Mouse (Mus musculus) 416B (cell line): ENCODE results near the gene Polr3b.

Experiments
- DNase-seq: peaks from one replicate; pipeline ENCODE4 v3.0.0; 2011; ENCODE audit warnings: low read depth

Gene Polr3b

DNA sequence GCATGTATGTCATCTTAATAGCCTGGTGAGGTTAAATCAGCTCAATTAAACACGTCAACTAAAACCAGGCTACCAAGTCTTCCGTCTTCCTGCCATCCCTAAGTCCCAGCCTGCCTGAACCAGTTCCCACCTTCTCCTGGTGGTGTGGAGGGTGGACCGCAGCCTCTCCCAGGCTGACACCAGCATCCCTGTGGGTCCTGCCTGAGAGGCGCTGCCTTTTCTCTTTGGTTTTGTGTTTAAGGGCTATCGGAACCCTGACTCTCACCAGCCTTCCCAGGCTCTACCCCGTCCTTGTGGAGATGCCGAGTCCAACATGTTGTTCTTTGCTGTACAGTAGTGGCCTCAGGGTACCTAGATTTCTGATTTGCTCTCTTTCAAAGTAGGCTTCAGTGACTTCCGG is 89.4 kb downstream of the Polr3b start:
- DNase-seq = no peak

DNA sequence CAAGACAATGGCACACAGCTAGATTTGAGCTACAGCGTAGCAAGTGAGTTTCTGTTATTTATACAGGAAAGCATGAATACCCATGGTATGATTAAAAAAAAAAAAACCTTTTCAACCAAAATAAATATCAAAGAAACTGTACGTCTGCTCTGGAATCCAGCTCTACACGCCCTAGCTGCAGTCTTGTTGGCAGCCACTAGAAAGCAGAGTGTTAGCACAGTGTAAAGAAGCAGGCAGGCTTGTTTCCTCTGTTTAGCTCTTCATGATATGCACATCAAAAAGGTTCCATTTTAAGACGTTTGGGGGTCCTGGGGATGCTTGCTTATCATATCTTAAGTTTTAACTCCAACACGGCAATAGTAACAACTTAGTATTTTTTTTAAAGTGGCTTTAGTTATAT is 89.8 kb downstream of the Polr3b start:
- no peak for DNase-seq

DNA sequence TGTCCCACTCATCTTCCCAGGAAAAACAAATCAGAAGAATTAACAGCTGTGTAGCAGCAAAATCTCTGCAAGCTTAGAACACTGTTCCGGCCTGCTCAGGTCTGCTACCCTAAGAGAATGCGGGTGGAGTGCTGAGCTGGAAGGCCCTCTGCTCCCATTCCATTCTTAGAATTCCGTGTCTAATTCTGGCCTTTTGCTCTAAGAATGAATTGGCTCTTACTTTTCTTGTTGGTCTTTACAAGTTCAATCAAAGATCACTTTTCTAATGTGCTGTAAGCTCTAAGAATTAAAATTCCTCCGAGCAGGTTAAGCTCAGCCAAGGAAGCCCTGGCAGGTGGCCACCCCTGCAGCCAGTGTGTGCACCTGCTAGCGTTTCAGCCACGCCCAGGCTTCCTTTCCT is 90.4 kb downstream of the Polr3b start:
- DNase-seq = no peak

DNA sequence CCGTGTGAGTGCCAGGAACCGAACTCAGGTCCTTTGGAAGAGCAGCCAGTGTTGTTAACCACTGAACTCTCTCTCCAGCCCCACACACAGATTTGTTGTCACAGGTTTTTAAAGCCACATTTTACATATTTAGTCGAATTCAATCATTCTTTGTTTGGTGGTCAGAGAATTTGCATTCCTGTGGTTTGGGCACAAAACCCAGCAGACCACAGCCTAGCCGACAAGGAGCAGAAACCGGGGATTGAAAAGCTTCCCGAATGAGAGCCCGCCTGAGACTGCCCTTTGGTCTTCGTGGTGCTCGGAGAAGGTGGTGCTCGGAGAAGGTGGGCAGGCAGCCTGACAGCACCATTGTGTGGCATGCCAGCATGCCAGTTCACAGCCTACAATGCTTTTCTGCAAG is 91.0 kb downstream of the Polr3b start:
- DNase-seq = no peak

DNA sequence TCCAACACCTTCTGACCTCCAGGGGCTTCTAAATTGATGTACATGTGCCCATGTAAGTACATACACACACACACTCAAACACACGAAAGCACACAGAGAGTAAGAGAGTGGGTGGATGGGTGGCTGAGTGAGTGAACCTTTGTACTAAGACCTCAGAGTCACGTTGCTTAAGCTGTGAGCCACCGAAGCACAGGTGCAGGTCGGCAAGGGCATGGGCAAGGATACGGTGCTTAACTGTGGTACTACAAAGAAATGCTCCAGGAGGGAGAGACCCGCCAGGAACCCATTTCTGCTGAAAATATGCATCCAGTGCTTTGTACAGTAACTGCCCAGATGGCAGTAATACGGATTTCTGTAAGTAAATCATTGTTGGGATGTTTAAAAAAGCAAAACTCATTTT is 93.5 kb downstream of the Polr3b start:
- no peak for DNase-seq

DNA sequence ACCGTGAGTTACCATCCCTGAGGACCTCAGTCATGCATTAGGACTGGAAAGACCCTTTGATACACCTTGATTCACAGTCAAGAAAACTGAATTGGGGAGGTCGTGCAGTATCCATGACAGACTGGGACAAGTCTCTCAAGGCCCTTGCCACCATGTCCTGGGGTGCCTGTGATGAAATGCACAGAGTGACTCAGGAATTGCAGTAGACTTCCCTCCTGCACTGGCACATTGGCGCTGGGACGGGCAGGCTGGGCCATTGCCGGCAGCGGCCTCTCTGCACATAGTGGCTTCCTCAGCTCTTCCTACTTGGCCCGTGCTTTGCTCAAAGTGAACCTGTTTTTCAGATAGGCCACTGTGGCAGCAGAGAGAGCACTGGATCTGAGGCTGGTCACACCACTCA is 94.5 kb downstream of the Polr3b start:
- DNase-seq = peak; percentile 5

DNA sequence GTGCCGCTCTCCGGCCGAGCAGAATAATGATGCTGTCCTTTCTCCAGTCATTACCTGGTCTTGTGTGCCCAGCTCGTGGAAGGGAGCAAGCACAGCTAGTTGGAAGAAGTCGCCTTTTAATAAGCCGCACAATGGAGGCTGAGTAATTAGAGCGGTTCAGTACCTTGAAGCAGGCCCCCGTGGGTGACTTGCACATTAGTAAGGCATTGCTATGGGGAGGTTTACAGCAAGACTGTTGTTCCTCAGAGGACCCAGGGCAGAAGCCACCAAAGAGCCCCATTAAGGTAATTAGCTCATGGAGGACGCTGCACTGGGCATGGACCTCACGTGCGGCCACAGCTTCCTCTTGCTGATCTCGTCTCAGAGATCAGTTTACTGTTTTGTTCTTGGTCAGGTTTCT is 100.6 kb downstream of the Polr3b start:
- DNase-seq = no peak

DNA sequence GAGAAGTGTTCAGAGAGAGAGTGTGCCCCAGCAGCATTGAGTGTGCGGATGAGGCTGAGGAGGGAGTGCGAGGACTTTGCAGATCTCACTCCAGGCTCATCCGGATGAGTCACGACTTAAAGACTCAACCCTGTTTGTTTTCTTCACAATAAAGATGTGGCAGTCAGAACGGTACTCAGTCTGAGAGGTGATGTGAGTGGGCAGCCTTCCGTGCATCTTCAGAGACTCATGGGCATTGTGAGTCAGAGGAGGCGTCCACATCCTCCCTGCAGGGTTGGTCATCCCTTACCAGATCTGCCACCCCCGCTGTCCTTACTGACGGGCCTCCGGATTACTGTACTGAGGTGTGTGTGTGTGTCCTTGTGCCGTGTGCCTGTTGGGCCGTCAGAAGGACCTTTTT is 104.9 kb downstream of the Polr3b start:
- peak; percentile 13 for DNase-seq

DNA sequence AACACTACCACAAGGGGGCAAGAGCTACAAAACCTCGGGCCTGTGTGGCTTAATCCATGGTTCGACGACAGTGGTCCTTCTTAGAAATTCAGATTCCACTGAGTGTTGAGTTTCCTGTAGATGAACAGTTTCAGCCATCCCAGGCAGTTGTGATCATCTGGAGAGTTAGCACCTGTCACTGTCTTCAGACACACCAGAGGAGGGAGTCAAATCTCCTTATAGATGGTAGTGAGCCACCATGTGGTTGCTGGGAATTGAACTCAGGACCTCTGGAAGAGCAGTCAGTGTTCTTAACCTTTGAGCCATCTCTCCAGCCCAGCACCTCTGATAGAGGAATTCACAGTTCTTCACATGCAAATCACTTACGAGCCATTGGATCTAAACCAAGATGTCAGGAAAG is 105.7 kb downstream of the Polr3b start:
- DNase-seq = peak; percentile 8

DNA sequence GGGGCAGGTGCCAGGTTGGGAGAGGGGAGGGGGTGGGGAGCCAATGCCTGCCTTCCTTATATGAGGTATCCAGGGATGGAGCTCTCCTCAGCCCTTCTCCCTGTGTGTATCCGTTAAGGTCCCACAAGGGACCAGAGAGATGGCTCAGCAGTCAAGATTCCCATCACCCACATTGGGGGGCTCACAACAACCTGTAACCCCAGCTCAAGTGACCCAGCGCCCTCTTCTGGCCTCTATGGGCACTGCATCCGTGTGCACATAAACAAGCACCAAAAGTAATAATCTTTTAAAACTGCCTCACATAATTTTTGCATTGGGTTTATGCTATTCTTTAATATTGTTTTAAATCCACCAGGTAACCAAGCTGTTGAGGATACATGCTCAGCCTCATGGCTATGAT is 108.0 kb downstream of the Polr3b start:
- DNase-seq = no peak

DNA sequence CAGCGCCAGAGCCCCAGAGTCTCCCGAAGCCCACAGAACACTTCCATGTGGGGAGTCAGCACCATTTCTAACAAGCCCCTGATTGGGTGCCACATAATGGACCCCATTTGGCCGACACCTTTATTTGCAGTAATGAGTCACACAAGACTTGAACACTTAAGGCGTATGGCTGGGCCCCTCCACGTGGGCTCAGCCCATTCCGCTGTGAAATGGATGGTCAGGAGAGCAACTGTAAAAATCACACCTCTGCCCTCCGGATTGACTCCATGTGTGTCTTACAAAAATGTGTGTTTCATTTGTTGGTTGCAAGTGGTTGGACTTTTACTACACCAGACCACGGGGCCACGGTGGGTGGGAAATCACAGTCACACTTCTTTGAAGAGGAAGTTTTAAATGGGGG is 108.9 kb downstream of the Polr3b start:
- no peak for DNase-seq

DNA sequence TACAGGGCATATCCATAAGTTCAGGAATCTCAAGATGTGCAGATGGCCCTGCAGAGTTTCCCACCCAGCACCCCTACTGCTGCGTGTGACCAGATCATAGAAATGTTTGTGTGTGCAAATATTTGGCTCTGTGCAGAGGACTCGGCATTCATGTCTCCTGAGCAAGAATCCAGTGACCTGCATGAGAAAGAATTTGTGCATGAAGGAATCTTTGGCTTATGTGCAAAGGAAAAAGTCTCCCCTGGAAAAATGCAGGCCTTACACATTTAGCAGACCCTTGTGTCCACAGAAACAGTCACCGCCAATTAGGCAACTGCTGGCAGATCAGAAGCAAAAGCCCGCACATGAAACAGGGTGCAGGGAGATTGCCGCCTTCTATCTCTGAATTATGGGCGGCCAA is 111.4 kb downstream of the Polr3b start:
- no peak for DNase-seq

DNA sequence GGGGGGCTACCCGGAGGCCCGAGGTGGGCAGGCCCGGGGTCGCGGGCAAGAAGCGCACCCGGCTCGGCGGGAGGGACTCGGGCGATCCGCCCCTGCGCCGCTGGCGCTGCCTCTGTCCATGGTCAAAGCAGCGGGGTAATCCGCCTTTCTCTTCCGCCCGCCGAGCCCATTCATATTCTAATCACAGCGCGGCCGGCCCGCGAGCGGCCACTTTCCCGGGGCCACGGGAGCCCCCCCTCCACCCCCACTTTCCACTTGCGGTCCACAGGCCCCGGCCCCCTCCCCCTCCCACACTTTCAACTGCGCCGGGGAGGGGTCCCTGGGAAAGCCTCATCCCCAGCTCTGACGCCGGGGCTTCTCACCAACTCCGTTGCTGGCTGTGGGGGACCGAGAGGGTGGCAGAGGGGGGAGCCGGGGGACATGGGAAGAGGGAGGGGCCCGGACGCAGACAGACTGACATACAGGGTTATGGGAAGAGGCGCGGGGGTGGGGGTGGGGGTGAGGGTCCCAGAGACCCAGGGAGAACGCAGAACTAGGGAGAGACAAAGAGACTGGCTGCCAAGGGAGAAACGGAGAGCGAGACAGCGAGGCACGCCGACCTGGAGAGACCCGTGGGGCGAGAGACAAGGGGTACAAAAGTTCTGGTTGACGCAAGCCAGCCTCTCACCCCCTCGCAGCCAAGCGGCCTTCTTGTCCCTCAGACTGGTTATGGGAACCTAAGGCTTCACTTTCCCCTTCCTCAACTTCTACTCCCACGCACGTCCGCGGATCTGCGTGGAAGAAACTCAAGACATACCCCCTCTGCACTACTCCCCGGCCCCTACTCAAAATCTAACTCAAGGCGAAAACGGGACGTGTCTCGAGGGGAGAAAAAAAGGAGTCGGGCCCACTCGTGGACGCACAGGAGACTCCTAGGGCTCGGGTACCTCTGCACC is 133.0 kb downstream of the Polr3b start:
- DNase-seq = no peak

DNA sequence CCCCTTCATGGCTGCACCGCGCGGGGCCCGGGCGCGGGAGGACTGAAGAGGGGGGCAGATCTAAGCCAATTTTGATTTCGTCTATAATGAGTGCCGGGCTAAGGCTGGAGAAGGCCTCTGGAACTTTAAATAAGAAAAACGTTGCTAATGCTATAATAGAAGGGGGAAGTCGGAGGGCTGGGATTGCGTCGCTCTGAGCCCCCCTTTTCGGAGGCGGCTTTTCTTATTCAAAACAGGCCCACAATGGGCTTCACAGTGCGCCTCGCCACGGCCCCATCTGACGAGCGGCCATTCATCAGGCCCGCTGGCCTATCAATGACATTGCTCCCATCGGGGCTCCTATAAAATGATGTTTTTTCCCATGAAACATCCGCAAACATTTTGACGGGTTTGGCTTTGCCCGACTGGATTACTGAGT is 133.7 kb downstream of the Polr3b start, which contains the start of gene Rfx4:
Rfx4 (plus strand) TSS at position 277 of the 418 bp plus-strand sequence.
- DNase-seq = no peak

DNA sequence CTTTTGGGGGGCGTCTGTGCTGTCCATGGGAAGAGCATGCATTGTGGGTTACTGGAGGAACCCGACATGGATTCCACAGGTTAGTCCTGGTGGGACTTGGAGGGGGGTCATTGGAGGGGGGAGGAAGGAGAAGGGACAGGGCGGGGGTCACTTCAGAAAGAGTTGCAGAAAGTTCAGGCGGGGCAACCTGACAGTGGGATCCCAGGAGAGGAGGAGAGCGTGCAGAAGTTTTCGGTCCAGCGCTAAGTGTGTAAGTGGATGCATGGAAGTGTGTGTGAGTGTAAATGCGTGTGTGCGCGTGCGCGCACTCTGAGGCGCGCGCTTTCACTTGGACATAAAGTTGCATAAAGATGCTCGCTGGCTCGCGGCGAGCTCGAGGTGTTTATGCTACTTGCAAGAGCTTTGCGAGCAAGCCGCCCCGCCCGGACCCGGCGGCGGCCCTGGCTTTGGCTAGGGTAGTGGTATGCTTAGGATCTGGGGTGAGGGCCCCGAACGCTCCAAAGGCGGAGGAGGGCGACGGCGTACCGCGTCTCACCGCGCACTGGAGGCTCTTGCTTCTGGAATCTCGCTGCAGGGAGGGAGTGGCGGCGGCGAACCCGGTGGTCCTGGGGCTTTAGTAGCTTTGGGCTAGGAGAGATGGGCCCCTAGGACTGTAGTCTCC is 134.5 kb downstream of the Polr3b start:
- no peak for DNase-seq

DNA sequence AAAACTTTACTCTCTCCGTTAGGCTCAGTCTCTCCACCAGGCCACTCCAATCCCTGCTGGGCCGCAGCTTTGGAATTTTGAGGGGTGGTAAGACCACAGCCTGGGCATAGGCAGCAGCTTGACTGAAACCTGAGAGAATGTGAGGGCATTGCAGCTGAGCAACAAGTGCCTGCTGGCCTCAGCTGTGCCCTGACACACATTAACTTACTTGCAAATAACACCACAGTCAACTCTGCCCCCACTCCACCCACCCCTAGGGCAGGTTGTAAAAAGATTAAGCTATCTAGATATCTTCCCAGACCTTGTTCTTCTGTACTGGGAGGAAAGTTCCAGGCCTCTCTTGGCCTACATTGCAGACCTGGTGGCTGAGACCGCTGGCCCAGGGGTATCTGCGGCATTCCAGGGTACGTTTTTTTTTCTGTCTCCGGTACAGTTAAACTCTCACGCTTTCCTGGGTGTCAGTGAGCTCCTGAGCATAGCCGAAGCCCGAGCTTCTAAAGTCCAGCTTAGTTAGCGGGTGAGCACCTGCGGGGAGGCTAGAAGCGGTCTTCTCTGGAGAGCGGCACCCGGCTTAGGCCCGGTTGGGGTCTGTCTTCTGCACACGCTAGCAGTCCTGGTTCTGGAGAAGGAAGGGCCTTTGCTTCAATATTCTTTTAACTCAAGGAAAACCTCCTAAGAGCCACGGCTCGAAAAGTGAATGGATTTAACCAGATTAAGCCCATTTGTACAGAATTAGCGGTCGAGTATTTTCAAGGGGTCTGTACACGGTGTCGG is 135.5 kb downstream of the Polr3b start:
- DNase-seq = no peak

DNA sequence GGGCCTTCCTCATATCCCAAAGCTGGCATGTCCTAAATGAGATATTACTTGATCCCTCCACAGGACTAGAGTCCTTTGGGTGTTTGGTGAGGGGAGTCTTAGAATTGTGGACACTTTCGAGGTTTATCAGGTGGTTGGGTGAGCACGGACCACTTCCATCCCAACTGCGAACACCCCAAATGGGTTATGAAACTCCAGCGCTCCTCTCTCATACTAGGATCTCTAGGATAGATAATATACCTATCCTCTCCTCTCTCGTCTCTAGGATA is 136.0 kb downstream of the Polr3b start:
- no peak for DNase-seq

DNA sequence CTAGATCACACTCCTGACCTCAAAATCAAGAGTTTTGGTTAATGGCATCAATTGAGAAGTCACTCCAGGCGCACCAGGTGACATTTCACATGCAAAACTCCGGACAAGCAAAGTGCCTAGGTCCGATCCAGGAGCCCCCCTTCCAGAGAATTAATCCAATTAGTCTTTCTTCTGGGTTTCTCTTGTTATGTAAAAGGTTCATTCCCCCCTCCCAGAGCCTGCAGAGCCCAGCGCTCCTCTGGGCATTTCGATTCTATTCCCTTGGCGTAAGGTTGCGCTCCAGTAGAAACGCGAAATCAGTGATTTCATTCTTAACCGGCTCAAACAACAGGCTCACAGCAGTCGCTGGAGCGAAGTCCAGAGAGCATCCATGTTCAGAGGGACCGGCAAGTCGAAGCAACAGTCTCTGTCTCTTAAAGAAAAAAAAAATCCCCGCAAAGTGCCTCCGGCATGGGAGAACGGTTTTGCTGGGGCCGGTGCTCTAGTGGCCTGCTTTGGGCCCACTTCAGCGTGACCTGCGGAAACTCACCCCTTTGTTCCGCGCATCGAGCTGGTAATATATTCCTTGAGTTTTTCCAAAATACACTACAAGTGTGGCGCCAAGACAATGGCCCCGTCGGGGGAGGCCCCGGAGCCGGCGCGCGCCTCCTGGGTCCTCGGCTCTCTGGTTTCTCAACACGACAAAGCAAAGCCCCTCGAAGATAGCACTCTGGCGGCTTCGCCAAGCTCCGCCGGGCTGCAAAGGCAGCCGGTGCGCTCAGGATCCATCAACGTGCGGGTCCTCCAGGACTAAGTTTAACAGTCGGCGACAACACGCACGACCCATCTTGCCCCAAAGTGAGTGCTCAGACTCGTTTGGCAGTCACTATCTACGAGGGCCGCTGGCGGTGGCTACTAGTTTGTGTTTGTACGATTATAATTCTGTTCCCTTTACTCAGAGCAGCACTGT is 136.7 kb downstream of the Polr3b start:
- DNase-seq = no peak

DNA sequence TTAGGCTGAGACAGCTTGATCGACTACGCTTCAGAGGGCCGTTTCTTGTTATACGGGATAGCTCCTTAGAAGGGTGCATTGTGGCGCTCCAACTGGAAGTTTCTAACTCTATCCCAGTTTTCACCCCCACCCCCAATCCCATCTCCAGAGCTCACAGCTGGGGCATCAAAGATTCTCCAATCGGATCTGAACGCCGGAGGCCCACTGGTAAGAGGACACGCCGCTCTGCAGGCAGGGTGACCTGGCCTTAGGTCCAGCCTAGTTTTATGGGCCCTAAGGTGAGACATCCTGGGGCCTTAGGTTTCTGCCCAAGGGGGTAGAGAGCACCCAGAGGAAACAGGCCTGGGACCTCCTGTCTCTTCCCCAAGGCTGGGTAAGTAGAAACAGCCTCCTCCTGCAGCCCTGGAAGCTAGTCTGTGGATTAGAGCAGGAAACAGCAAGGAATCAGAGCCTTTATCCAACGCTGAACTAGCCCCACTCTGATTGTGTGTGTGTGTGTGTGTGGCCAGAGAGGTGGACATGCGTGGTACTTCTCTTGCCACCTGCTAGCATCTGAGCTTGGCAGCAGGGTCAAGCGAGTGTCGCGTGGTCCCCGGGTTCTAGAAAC is 137.5 kb downstream of the Polr3b start:
- DNase-seq = no peak

DNA sequence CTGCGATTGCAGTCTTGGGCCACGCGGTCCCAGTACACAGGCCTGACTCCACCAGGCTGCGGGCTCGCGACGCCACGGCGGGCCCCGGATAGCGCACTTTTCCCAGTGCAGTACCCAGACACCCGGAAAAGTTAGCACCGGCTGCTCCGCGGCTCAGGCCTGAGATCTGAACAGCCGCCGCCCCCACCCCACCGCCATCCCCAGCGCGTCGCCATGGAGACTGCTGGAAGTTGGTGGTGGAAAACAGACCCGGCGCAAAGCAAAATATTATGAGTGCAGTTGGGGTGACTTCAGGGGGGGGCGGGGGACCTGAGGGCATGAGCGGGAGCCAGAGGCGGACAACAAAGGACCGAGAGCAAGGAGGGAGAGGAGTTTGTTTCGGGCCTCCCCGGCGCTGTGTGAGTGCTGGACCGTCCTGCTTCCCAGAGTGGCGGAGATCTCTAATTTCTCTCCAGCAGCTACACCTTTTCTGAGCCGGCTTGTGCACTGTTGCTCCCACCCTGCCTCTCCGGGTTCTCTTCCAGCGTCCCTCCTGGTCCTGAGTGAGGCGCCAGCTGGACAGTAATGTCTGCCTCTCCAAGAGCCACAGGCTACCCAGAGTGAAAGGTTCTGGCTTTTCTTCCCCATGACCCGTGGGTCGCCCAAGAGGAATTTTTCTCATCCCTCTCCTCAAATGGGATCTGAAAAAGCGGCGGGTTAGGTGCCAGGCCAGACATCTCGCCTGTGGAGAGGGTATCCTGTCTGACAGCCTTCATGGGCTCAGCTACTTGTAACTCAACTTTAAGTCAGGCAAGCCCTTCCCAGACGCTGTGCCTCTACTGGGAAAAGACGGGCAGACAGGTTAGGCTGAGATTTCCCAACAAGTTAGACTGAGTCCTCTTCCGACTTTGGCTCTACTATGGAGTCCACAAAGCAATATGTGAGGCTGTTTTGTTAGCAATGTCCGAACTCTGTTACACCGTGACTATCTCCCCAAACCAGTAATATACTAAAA is 138.3 kb downstream of the Polr3b start:
- DNase-seq = no peak
